Mouse (Mus musculus): ENCODE measurements around the gene Mfn2.

Mfn2 gene

DNA sequence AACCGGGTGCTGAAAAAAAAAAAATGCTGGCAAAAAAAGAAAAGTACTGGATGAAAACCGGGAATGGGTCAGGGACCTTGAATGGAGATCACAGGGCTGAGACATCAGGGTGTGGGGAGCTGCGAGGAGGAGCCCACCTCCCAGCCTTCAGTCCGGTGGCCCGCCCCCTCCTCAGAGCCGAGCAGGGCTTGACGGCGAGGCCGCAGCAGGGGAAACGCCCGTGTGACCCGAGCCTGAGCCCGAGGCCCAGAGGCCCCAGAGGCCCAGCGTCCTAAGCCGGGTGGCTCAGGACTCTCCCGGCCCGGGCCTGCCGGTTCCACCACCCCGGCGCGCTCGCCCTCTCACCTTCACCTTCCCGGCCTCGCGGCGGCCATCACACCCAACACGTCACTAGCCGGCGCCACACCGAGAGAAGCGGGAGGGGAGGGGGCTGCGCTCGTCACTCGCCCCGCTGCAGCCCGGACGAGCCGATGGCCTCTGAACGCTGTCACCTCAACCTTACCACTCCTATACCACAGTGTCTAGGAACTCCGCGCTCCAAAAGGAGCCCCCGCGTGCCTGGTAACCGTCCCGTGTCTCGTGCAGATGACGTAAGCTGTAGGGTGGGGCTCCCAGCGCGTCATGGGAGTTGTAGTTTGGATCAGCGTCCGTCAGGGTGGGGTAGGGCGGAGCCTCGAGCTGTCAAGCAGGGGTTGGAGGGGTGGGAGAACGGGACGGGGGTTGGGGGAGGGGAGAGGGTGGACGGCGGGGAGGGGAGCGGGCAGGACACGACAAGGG lies at the start of gene Mfn2:
Gene Mfn2, minus strand, starts transcription at position 392 of the 777 bp plus-strand sequence.
- peak; percentile 91 for DNase-seq

DNA sequence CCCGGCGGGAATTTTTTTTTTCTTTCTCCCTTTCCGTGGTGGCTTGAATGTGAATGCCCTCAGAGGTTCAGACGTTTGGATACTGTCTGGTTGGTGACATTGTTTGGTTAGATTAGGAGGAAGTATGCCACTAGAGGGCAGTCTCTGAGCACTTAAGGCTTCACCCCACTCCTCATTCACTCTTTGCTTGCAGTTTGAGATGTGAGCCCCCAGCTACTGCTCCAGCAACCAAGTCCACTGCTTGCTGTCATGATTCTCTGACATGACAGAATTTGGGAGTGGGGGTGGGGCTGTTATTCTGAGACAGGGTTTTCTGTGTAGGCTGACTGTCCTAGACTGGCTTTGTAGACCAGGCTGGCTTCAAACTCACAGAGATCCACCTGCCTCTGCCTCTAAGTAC lies 49.1 kb upstream of the Mfn2 start:
- no peak for DNase-seq

DNA sequence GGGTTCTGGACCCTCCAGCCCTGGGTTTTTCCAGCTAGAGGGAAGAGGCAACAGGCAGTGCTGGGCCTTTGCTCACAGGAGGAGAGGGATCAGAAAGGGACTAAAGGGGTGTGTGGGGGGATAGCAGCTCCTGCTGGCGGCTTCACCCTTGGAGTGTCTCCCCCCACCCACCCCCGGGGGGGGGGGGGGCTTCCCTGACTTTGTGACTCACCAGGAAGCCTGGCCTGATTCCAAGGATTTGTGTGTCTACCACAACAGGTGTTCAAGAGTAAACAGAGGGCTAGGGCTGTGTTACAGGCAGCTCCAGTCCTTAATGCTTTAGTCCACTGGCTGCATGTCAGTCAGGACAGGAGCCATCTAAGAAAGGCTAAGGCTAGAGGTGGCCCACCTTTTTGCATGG lies 43.0 kb upstream of the Mfn2 start:
- DNase-seq: no peak

DNA sequence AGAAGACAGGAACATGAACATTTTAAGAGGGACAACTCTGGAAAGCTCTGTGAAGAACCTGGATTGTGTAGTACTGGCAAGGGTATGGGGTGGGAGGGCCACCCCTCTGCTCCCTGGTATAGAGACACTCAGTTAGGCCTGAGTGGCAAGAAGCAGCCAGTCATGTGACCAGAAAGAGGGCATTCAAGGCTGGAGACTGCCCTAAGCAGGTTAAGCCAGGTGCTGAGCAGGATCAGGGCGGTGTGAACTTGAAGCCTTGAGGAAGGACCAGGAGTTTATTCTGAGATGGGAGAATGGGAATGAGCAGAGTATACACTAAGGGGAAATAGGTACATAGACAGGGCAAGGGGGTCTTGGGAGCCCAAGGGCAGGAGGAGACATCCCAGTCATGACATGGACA lies 38.5 kb upstream of the Mfn2 start:
- peak; percentile 72 for DNase-seq

DNA sequence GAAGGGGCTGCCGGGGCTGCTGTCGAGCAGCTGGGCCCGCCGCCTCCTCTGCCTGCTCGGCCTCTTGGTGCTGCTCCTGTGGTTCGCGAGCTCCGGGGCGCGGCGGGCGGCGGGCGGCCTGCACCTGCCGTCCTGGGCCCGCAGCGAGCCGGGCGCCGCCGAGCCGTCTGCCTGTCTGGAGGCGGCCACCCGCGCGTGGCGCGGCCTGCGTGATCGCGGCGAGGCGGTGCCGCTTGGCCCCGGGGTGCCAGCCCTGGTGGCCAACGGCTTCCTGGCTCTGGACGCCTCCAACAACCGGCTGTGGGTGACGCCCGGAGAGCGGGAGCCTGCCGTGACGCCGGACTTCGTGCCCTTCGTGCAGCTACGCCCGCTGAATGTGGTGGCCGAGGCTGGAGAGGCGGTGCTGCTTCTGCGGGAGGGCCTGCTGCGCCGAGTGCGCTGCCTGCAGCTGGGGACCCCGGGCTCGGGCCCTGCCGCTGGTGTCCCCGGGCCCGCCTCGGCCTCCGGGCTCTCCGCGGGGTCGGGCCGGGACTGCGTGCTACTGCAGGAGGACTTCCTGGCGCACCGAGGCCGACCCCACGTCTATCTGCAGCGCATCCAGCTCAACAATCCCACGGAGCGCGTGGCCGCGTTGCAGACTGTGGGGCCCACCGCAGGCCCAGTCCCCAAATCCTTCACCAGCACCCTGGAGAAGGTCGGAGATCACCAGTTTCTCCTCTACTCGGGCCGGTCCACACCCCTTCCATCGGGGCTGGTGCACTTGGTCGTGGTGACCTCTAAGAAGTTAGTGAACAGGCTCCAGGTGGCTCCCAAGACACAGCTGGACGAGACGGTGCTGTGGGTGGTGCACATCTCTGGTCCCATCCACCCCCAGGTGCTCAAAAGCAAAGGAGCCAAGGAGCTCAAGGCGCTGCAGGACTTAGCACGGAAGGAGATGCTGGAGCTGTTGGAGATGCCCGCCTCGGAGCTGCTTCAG lies 36.8 kb upstream of the Mfn2 start:
- DNase-seq: peak; percentile 38

DNA sequence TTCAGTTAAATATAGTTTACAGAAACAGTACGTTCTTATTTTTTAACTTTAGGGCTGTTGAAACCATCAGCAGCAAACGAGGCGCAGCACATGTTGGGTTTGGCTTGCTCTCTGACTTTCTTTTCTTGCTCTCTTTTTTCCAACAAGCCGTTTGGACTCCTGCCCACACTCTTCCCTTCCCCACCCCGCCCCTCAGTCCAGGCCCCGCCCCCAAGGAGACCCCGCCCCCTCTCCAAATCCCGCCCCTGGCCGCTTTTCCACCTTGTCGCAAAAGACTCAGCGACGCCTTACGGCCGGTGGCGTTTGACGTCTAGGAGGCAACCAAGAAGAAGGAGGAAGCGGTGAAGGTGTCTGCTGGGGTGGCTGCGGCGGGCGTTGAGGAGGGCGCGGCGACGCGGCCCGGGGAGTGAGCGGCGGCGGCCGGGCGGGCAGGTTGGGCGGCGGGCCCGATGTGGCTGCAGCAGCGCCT lies 36.1 kb upstream of the Mfn2 start, which contains the start of gene 2510039O18Rik:
Gene 2510039O18Rik, plus strand, starts transcription at position 320 of the 469 bp plus-strand sequence.
- DNase-seq: peak; percentile 81

DNA sequence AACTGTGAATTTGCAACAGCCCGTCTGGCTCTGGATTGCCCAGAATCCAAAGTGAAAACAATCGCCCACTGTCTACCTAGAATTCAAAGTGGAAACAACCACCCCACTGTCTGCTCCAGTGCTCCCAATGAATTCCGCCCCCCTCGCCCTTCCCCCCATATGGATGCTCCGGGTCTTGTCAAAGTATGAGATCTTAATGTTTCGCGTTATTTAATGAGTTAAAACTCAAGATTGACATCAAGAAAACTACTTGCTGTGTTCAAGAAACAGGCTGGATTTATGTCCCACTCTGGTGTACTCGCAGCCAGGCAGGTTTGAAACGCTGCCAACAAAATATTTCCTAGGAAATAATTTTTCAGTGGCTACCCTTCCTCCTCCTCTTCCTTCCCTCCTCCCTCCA lies 35.6 kb upstream of the Mfn2 start:
- DNase-seq: no peak

DNA sequence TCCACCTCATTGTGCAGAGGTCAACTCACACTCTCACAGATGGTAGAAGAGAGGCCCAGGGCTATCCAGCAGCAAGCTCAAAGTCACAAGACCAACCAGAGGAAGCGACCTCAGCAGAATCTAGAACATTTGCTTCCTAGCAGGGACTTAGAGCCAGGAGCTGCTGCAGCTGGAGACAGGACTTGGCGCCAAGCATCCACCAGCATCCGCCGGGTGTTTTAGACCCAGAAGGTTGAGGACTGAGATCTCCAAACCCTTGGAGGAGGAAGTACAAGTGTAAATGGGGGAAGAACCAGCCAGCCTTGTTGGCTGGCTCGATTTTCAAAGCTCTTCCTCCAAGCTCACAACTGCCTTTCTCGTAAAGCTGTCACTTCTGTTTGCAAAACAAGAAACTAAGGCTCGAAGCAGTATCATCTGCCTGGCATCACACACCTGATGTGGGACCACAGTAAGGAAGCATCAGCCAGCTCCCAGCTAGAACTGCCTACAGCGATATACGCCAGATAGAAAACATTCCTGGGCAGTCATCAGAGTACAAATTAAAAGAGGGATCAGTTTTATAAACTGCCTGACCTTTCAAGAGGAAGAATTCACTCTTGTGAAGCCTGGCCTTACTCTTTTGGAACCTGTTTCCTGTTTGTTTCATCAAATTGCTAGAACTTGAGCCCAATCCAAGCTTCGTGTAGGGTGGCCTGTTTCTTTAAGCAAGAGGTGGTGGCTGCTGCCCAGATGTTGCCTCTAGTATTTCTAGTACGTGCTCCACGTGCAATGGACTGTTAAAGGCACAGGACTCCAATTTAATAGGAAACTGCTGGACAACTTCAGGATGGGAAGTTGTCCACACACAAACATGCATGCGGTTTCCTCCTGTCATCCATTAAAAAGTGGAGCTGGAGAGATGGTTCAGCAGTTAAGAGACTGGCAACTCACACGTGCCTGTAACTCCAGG lies 33.9 kb upstream of the Mfn2 start:
- DNase-seq: peak; percentile 73

DNA sequence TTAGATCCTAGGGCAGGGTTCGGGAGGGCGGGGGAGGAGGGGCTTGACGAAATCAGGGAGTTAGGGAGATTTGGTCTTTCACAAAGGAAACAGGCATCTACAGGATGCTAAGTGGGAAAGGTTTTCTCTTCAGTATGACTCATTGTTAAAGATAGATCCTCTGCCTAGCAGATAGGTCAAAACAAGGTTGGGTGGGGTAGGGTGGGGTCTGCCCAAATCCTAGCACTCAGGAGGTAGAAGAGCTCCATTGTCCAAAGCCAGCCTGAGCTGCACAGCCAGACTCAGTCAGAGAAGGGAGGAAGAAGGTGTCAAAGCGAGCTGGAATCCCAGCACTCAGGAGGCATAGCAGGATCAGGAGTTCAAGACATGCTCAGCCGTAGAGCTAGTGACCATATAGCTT lies 33.0 kb upstream of the Mfn2 start:
- DNase-seq: no peak

DNA sequence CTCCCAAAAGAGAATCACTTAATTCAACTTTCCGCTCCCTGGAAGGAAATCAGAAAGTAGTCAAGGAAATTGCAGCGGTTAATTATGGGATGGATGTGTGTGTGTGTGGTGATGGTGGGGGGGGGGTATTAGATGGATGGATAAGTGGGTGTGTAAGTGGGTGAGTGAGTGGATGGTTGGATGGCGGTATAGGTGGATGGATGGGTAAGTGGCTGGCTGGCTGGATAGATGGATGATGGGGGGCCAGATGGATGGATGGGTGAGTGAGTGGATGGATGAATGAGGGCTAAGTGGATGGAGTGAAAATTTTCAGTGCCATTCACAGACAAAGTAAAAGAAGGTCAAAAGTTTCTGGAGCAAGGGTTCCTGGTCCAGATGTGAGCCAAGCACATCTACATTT lies 32.5 kb upstream of the Mfn2 start:
- no peak for DNase-seq

DNA sequence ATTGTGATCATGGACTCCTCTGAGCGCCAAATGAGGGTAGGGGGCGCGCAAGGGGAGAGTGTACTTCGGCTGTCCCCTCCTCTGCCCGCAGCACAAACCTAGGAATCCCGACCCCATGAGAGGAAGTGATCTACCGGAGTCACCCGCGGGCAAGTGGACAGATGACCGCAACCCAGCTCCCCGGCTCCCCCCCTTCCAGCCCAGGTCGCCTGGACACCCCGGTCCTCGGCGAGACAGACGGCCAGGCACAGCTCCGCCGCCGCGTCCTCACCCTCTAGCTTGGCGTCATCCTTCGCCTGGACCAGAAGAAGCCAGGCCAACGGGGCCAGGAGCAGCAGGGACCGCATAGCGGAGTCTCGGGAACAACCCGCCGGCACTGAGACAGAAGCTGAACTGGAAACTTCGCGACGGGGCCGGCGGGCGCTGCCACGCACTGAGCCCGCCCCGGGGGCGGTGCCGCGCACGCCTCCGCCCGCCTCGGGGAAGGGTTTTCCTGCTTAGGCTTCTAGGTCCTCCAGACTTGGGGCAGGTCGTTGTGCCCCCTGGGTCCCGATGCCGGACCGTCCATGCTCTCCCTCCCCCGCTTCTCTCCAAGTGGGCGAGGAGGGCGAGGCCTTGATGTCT lies 31.9 kb upstream of the Mfn2 start, which contains the start of gene Plod1:
Gene Plod1, minus strand, starts transcription at position 437 of the 624 bp plus-strand sequence.
- peak; percentile 85 for DNase-seq

DNA sequence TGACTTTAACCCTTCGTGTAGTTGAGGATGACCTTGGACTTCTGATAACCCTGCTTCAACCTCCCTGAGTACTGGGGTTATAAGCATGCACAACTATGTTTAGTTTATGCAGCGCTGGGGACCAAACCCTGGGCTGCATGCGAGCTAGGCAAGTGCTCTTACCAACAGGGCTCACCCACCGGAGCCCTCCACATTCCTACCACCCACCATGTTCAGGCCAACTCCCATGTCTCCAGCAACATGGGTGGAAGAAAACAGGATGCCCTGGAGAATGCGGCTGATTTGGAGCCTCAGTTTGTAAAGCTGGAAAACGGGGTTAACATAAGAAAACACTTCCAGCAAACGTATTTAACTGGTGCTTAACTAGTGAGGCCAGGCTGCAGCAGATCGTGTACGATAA lies 31.4 kb upstream of the Mfn2 start:
- no peak for DNase-seq

DNA sequence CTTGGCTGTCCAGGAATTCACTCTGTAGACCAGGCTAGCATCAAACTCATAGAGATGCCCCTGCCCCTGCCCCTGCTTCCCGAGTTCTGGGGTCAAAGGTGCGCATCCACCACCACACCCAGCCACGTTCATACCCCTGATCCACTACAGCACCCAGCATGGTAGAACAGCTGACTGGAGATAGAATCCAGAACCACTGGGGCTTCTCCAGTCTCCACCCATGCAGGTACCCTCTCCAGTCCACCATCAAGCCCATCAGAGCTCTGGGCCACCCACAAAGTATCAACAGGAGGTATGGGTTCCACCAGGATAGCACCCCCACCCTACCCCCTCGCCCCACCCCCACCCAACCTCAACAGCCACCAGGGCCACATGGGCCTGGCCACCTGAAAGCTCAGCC lies 30.1 kb upstream of the Mfn2 start:
- DNase-seq: no peak

DNA sequence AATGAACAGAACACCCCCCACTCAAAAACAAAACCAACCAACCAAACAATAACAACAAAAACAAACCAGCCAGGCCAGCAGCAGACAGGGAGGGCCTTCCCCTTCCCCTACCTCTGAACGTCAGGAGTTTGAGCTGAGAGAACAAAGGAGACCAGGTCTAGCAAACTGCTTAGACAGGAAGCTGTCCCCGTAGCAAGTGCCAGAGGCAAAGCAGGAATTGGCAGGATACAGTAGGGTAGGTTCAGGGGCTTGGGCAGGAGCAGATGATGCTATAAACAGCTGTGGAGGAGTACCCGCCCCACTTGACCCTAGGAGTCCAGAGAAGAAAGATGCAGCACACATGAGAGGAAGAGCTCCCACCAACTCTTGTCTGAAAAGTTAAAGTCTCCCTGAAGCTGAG lies 29.6 kb upstream of the Mfn2 start:
- no peak for DNase-seq

DNA sequence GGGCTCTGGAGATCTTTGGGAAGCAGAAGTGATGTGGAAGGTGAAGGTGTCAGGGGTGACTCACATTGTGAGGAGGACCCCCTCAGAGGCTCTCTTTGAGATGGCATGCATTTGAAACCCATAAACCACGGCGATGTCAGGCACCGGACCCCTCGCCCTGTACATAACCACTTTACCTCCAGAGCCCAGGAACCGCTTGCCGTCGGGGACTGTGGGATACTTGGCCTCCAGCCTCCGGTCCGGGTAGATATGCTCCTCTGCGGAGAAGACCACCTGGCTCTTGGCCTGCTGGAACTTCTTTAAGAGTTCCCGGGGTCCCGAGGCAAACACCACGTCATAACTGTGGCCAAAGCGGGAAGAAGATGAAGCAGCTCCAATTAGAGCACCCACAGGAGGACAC lies 26.4 kb upstream of the Mfn2 start:
- DNase-seq: no peak

DNA sequence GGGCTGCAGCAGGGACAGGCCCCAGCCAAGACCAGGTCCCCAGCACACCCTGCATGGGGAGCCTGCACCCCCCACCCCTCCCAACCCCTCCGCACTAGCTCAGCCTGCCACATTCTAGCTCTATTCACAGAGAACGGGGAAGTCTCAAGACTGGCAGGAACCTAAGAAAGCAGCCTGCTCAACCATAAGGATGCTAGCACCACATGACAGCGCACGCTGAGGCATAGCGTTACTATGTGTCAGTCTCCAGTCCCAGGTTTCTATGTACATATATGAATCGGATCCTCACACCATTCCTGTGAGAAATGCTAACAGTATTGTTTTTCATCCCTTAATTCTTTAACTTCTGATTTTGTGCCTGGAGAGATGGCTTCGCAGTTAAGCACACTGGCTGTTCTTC lies 24.0 kb upstream of the Mfn2 start:
- no peak for DNase-seq

DNA sequence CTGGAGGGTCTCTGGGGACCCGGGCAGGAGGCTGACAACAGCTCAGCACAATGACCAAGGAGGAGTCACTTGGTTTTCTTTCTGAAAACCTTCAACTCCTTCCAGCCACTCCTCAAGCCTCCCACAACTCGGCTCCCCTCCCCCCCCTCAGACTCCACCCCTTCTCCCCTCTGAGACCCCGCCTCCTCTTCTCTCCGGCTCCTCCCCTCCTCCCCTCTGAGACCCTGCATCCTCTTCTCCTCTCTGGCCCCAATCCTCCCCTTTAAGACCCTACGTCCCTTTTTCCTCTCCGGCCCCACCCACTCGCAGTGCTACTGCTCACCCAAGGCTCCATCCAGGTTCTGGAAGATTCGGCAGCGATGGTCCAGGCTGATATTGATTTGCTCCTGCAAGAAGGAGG lies 23.6 kb upstream of the Mfn2 start:
- no peak for DNase-seq

DNA sequence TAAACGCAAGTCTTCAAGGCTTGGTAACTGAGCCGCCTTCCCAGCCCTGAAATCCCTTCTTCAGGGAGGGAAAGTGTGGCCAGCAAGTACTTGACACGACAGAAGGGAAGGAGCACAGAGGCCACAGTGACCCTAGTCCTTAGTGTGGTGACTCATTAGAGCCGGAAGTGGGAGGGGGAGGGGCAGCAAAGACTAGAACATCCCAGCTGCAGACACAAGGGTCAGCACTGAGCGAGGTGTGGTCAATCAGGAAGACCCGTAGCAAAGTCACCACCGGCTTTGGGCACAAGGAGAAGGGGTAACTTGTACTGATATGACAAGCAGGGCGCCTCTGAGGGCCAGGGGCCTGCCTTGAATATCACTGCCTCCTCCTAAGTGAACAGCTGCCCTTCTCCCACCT lies 23.2 kb upstream of the Mfn2 start:
- peak; percentile 44 for DNase-seq

DNA sequence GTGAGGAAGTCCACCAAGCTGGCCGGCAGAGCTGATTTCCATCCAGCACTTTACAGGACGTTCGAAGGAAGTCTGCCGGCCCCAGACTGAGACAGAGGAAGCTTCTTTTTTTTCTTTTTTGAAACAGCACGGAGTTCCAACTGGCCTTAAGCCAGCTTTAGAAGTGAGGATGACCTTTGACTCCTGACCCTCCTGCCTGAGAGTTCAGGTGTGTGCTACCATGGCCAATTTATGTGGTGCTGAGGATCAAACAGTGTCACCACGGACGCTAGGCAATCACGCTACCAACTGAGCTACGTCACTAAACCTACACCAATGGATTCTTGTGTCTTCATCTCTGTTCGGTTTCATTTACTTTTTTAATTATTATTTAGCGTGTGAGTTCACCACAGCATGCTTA lies 17.8 kb upstream of the Mfn2 start:
- DNase-seq: no peak

DNA sequence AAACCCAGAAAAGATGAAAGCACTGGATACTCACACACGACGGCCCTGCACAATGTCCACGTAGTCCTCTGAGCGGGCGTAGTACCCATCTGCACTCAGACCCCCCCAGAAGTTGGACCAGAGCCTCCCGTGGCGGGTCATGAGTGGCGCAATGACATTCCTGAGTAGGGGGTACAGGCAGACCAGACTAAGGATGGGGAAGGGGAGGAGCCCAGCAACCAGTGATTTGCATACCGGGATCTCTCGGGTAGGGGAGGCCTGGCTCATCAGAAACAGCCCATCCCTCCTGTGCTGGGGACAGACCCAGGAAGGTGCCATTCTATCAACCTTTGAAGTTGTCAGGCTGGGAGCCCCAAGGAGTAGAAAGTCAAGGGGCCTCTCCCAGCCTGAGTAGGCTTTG lies 16.5 kb upstream of the Mfn2 start:
- DNase-seq: no peak

DNA sequence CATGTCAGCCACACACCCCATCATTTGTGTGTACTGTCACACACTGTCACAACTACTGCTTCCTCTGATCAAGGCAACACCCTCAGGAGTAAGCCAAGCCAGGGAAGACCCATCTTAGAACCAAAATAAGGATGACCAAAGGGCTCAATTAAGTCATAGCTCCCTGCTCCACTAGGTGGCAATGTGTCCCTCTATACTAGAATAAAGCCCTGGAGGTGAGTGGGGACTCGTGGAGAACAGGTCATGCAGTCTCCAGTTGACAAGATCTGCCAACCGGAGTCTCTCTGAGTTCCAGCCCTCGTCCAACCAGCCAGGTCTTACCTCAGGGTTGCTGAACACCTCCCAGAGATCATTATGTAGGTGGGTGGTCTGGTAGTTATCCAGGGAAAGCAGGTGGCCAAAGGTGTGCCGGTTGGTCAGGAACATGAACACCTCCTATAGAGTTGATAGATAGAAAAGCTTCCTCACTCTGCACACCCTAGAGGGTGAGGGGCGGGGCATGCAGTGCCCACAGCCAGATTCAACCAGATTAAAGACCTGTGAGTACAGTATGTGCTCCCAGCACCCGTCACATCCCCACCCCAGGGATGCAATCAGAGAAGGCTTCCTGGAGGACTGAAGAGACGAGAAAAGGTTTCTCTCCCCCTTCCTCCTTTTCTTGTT lies 14.1 kb upstream of the Mfn2 start:
- peak; percentile 41 for DNase-seq

DNA sequence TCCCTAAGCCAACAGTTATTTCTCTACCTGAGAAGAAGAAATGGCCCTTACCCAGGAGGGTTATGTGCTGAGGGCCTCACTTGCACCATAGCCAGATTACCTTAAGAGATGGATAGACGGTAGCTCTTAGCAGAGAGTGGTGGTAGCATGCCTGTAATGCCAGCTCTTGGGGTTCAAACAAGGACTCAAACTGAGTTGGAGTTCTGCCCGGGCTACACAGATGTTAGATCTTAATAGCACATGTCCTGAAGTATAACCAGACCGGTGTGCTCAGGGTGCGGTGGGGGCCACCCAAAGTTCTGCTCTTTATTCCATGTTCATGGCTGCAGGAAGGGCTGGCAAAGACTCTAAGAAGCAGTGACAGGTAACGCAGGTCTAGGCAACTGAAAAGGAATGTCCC lies 5.0 kb upstream of the Mfn2 start:
- no peak for DNase-seq

All from kidney, adult 11 months (tissue).